Mouse (Mus musculus) gastrocnemius, postnatal 14 days (tissue): Measurements from ENCODE around the gene Gm20388. TPM values are rescaled to one million over a fixed set of nuclear protein-coding genes. Genes with fewer than 3 reads are reported as not detected.

Experiments used
- DNase-seq: peaks from one replicate; pipeline ENCODE4 v3.0.0; 2021; ENCODE audit warnings: mixed read lengths
- intact Hi-C: fragments of 180-260 bp; cut with DNase I; formaldehyde crosslinking; loops from one replicate; pipeline ENCODE4 v1.15.1; 2025; ENCODE audit warnings: low total_unique reads
- total RNA-seq, 2 experiments: library from RNA; stranded (reverse); gene quantifications; 2 replicates each; pipeline ENCODE4 v1.2.3; 2021

The Gm20388 gene
- total RNA-seq, 2 experiments from 2014 or later = 5.6 to 6.0 TPM

DNA sequence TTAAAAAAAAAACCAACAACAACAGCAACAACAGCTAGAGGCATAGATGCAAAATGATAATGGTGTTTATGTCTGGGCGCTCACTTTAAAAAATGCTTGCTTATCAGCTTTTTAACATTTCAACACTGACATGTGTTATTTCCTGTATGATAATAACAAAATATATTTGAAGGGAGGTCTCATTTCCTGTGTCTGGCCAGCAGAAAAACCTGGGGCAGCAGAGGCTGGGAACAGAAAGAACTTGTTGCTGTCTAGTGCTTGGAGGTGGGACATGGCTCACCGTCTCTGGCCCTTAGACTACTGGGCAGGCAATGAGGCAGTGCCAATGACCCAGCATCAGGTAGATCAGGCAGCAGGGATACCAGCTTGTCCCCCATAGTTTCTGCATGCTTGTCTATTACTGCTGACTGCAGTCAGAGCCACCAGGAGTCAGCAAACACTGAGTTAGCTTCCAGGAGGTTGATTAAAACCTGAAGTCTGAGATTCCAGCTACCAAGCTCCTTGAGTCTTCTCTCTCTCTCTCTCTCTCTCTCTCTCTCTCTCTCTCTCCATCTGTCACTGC is 3203.3 kb downstream of the Gm20388 start:
- DNase-seq = no peak
- intact Hi-C loops = no loop called here

DNA sequence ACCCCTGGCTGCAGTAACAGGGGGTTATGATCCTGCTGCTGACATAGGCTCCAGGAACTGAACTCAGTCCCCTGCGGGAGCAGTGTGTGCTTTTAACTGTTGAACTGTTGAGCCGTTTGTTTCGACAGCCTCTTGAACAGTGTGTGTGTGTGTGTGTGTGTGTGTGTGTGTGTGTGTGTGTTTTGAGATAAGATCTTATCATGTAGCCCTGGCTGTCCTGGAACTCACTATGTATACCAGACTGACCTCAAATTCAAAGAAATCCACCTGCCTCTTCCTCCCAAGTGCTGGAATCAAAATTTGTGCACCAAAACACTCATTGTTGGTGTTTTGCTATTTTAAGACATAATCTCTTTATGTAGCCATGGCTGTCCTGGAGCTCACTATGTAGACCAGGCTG is 3204.0 kb downstream of the Gm20388 start:
- no peak for DNase-seq
- intact Hi-C loops = no loop called here

DNA sequence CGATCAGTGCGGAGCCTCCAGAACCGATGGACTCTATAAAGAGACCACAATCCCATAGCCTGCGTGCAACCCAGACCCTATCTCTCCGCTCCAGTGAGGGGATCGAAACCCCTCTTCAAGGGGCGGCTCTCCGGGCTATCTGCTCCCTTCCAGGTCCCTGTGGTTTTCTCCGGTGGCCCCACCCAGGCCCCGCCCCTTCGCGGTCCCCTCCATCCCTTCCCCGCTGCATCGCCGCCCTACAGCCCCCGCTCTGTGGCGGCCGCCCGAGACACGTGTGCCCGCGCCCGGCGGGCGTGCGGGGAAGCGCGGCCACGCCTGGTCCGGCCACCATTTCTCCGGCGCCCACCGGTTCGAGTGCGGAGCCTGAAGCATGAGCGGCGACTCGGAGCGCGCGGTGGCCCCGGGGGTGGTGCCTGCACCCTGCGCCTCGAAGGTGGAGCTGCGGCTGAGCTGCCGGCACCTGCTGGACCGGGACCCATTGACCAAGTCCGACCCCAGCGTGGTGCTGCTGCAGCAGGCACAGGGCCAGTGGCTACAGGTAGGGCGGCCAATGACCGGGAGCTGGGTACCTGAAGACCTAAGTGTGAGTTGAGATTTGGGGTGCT is 3206.6 kb downstream of the Gm20388 start, which contains the start of gene Cpne7:
TSS of gene Cpne7 (plus strand) at position 248 of the 605 bp plus-strand sequence.
- intact Hi-C loops = no loop called here
- DNase-seq = no peak

DNA sequence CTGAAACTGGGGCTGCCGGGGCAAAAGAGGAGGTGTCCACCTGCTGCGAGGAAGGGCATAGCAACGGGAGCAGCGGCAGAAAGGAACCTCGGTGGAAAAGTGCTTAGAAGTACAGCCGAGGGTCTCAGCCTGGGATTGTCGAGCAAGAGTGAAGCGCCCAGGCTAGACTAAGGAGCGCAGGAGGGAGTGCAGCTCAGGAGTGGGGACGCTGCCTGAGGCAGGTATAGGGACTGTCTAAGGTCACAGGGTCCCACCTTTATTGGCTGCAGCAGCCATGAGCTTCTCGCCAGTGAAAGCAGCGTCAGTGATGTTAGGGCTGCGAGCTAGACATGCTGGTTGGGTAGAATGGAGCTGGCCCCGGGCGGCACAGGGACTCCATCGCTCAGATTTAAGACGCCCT is 3207.1 kb downstream of the Gm20388 start:
- intact Hi-C loops = no loop called here
- DNase-seq = no peak

DNA sequence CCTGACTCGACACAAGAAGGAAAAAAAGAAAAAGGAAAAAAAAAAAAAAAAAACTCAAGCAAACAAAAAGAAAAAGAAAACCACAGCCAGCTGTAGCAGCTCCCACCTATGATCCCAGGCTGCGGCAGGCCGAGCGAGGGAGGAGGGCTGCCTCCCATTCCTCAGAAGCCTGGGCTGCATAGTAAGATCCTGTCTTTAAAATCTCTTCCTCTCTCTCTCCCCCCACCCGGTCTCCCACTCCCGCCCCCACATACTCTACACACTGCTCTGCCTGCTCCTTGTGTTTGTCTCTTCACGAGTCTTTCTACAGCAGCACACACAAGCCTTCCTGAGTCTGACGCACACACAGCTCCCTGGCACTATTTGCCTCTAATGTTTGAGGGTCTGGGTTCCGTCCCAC is 3211.4 kb downstream of the Gm20388 start:
- intact Hi-C loops = no loop called here
- DNase-seq = no peak

DNA sequence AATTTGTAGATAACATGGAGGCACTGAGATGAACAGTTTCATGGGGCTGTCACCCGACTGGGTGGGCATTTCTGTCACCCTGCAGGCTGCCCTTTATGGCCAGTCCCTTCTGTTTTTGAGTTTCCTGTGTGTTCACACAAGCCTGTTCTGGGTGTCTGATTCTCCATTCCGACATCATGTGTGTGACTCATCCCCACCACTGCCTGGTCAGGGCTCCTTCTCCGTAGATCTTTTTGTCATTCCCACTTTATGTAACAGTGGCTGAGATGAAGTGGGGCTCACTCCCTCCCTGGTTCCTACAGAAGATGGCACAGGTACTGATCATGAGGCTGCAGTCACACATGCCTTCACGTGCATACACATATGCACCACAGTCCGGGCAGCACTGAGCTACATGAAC is 3212.0 kb downstream of the Gm20388 start:
- no peak for DNase-seq
- intact Hi-C loops = no loop called here

DNA sequence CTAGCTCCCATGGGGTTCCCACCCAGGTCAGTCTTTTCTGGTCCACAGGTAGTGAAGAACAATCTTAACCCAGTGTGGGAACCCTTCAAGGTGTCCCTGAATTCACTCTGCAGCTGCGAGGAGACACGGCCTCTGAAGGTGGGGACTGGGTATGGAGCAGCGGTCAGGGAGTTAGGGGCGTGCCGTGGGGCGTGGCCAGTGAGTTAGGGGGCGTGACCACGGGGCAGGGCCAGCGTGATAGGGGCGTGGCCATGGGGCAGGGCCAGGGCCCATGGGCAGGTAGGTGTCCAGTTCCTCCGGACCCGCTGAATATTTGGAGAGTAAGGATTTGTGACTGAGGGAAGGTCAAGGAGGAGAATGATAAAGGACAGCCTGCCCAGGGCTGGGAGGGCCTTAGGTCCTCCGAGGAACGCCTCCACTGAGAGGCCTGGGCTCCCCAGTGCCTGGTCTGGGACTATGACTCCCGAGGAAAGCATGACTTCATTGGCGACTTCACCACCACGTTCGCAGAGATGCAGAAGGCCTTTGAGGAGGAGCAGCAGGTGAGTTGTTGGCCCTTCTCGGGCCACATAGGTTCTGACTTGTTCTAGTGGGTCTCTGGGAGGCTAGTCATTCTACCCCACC is 3215.7 kb downstream of the Gm20388 start:
- intact Hi-C loops = no loop called here
- DNase-seq = peak; percentile 51

DNA sequence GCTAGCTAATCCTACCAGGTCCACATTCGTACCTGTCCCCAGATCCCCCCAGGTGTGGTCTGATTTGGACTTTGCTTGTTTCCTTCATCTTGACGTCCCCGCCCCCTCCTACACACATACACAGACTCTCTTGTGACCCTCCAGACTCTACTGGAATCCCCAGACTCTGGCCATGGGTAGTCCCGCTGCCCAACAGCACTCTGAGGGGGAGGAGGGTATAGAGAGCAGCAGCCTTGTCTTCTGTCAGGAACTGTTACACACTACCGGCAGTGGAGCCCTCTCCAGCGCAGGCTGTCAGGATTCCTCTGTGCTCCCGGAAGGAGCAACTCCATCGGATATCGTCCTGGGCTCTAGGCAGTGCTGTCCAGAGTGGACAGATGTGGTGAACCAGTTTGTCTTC is 3220.4 kb downstream of the Gm20388 start:
- intact Hi-C loops = no loop called here

DNA sequence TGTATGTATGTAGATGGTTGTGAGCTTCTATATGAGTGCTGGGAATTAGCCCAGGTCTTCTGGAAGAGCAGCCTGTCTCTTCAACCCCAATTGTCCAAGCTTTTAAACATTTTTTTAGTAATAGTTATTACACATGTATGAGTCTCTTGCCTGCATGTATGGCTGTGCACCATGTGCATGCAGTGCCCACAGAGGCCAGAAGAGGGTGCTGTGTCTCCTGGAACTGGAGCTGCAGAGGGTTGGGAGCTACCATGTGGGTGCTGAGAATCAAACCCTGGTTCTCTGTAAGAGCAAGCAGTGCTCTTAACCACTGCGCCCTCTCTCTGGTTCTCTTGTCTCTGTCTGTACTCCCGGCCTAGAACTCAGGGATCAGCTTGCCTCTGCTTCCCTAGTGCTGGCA is 3222.3 kb downstream of the Gm20388 start:
- DNase-seq = no peak
- intact Hi-C loops = no loop called here

More for the DNA sequence above, 3220.4 kb downstream of the Gm20388 start:
- DNase-seq = no peak

DNA sequence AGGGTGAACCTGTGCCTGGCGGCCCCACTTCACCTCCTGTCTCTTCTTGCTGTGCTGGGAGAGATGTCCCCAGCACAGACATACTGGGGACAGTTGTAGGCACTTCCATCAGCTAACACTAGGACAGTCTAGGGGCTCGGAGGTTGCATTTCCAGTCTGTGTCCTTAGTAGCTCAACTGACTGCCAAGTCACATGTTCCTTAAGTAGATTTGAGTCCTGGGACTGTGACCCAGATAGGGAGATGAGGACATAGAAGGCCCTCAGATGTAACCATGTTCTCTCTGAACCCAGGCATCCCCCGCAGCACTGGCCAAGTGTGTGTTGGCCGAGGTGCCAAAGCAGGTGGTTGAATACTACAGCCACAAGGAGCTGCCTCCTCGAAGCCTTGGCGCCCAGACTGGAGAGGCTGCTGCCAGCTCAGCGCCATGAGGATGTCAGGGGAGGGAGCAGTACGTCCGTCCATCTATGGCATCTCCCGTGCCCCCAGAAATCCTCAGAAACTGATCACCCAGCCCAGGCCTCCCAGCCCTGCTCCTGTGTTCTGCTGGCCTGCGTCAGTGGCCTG is 3223.6 kb downstream of the Gm20388 start:
- DNase-seq = no peak
- intact Hi-C loops = no loop called here

DNA sequence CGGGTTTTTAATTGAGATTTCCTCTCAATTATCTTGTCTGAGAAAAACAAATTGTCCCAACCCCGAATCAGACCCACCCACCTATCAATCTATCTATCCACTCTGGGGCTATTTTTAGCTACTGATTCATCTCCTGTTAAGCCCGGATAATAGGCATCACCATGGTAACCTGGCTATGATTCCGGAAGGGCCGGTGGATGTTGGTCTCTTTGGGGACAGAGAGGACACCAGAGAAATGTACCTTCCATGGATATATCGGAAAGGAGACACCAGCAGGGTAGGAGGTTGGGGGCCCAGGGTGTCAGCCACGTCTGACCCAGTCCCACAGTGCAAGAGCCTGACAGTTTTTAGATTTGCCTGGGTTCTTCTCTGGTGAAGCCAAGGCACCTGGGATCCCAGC is 3224.8 kb downstream of the Gm20388 start:
- DNase-seq = no peak
- intact Hi-C loops = no loop called here

DNA sequence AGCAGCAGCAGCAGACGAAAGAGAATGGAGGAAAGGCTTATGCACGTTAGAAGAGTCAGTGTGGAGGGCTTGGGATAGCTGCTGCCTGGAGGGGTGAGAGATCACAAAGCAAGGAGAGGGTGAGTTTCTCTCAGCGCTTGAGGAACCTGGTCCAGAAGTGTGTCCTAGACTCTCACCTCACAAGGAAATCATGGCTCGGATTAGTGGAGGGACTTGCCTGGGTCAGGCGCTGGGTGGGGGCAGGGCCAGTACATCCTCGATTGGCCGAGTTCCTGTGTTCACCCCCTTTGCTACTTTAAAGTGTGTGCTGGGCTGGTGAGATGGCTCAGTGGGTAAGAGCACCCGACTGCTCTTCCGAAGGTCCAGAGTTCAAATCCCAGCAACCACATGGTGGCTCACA is 3225.2 kb downstream of the Gm20388 start:
- intact Hi-C loops = no loop called here
- DNase-seq = no peak

DNA sequence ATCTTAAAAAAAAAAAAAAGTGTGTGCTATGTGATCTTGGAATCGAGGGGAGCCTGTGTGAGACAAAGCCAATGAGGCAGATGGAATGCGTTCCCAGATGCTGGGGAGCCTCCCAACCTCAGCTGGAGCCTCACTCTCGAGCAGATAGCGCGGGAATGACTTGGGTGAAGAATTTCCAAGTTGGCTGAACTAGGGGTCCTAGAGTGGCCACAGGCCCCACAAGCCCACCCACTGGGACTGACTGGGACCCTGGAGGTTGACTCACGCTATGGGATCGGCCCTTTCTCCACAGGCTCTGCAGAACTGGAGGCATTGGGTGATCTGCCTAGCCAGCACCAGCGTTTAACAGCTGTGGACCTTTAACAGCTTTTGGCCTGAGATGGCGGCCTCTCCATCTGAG is 3225.6 kb downstream of the Gm20388 start:
- peak; percentile 33 for DNase-seq
- intact Hi-C loops = no loop called here

DNA sequence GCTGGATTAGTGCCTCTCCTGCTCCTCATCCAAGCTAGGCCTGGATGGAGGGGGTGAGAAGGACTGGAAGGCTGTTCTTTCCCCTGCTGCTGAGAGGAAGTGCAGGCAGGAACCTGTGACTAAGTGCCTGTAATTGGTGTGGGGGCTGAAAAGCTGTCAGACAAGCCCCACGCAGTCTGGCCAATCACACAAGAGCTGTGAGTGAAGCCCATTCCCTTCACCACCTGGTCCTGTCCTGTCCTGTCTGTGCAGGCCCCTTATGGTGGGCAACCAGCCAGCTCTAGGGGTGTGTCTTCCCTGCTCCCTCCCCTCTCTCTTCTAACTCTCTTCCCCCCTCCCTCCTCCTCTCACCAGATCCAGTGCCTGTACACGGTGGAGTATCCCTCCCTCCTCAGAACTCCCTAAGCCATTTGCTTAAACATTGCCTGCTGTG is 3227.0 kb downstream of the Gm20388 start:
- intact Hi-C loops = no loop called here

DNA sequence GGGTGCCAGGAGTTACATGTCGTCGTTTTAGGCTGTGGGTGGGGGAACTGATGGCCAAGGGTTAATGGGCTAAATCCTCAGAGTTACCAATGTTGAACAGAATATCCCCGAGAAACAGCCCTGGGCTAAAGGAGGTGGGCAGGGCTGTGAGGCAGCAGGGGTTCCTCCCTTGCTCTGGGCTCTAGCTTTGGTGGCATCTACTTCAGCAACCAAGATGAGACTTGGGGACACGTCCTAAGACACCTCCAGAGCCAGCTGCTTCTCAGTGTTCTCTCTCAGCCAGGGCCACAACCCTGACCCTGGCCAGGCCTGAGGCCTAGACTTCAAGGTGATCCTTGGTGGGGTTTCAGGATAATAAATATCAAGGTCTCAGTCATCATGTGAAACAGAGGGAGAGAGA is 3228.1 kb downstream of the Gm20388 start:
- intact Hi-C loops = no loop called here
- no peak for DNase-seq

More for the DNA sequence above, 3227.0 kb downstream of the Gm20388 start:
- DNase-seq = peak; percentile 65

DNA sequence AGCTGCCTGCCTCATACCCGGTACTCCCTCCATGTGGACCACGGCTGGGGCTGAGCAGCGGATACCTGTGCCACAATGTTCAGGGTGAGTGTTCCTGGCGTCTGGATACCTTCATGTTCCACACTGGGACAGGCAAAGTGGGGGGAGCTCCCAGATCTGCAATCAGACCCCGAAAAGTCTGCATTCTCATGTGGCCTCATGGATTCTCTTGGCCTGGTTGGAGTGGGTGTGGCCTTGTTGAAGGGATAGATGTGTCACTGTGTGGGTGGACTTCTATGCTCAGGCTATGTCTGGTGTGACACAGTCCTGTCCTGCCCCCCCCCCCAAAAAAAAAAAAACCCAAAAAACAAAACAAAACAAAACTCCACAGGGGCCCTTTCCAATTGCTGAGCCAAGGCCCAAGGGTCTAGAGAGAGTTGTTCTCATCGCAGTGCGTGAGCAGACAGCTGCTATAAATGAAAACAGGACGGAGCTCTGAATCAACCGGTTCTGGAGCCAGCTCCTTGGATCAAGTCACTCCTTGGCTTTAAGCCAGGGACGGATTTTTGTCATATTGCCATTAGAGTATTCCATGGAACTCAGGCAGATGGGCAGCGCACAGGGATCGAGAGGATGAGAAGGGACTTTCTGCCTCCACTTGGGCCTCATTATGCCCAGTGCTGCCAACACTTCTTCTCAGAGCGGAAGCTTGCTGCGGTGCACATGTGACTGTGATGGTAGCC is 3231.3 kb downstream of the Gm20388 start:
- intact Hi-C loops = no loop called here
- peak; percentile 77 for DNase-seq

DNA sequence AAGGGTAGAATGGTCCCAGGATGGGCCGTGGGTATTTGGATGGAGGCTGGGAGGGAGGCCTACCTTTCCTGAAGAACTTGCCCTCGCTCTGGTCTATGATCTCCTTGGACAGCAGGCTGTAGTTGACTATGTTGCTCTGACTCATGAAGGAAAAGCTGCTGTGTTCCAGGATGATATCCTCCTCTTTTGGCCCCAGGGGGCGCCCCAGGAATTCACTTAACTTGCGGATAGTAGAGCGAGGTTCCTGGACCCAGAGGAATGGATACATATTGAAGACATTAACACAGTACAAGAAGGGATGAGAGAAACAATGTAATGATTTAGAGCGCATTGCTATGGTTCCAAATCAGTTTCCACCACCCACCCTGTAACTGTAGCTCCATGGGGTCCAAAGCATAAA is 3234.6 kb downstream of the Gm20388 start:
- intact Hi-C loops = loop anchor here (5.0 kb wide), 1 partner anchor 42 kb away; the partner anchor contains the start of gene Dpep1
- DNase-seq = peak; percentile 76

DNA sequence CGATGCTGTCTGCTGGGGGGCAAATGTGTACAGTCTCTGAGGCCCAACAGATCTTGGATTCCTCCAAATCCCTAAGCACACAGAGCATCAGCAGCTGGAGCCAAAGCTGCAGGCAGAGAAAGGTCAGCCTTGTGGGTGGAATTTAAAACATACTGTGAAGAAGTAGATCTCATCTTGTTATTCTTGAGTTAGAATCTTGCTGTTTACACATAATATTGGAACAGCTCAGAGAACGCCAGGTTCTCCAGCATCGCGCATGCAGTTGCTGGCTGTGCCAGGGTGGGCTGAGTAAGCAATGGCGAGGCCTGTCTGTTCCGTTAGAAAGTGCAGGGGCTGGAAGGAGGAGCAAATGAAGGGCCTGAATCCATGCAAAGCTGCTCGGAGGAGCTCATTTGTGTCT is 3235.7 kb downstream of the Gm20388 start:
- intact Hi-C loops = loop anchor here (5.0 kb wide), 1 partner anchor 41 kb away; the partner anchor contains the start of gene Dpep1

DNA sequence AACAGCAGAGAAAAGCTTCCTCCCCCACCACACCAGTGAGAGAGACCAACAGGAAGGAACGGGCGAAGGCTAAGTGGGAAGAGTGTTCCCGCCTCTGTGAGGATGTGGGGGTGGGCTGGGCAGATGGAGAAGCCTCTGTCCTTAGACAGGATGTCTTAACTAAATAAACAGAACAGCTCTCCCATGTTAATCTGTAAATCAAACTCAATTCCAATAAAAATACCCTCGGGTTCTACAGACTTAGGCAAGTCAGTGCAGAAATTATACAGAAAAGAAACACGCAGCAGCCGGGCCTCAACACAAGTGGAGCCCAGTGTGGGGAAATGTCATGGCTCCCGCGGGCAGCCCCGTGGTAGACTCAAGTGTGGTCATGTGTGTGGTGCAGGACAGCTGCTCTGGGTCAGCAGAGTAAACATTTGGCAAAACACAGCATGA is 3240.1 kb downstream of the Gm20388 start:
- no peak for DNase-seq
- intact Hi-C loops = no loop called here

More for the DNA sequence above, 3235.7 kb downstream of the Gm20388 start:
- DNase-seq = no peak

DNA sequence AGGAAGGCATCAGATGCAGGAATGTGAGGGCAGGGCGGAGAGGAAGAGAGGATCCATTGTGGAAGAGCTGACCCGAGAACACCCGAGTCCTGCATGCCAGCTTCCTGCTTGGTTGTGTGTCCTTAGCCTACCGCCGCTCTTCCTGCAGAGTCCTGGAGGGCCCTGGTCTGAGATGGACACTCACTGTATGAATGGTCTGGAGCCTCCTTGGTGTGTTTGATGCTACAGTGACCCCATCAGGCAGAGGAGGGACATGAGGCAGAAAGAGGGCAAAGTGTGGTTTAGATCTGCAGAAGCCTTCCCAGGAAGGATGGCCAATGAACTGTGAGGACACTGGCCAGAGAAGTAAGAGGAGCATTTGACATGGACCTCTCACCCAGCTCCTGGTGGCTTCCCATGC is 3244.5 kb downstream of the Gm20388 start:
- intact Hi-C loops = no loop called here
- no peak for DNase-seq
